Mouse (Mus musculus): ENCODE data around the gene BC034090. TPM values are rescaled to one million over a fixed set of nuclear protein-coding genes. Genes with fewer than 3 reads are reported as not detected.

The BC034090 gene
- polyA plus RNA-seq, 2 experiments: 5.6 to 28.0 TPM

- TF ChIP-seq POLR2A (IDR thresholded peaks at IDR 0.05; ENCODE audit: borderline replicate concordance, extremely low read depth, insufficient read depth, insufficient read length): no peak
- 80% methylated on average over 16 of the region's 17 CpGs for WGBS
- ATAC-seq (ENCODE audit: low FRiP score, low read depth) (no peak), DNase-seq (ENCODE audit: low spot score) (no peak)
- Histone ChIP-seq H3K4me2 (replicated peaks; ENCODE audit: low read depth, low read length, severe bottlenecking) (no peak overlapping the region), H3K4me3 (replicated peaks; ENCODE audit: low read length) (no peak overlapping the region), H3K9ac (ENCODE audit: low read depth, low read length, severe bottlenecking) (no peak overlapping the region), H3K9me3 (ENCODE audit: control insufficient read depth, low read length) (no peaks in the 10 kb centered on the region), H3K4me1 (ENCODE audit: control insufficient read depth, insufficient read depth, low read length) (peaks cover 24% of the 10 kb centered on the region), H3K27me3 (ENCODE audit: control insufficient read depth, insufficient read depth, low read length) (no peaks in the 10 kb centered on the region), H3K27ac (replicated peaks; ENCODE audit: low read depth, low read length) (no peak overlapping the region), H3K36me3 (ENCODE audit: control insufficient read depth, insufficient read depth, low read length) (peaks cover 66% of the 10 kb centered on the region)
Observed at GRCm38 (mm10) chr1:155201914-155202313, 42.3 kb downstream of the BC034090 start.

GRCm38 (mm10) chr1:155201373-155201879 is 42.8 kb downstream of the BC034090 start:
- H3K9me3 ChIP-seq (ENCODE audit: control insufficient read depth, low read length): no peaks in the 10 kb centered on the region
- no peak for DNase-seq (ENCODE audit: low spot score)
- 73% methylated on average over 4 of the region's 4 CpGs for WGBS
- no peak overlapping the region for H3K4me2 ChIP-seq (replicated peaks; ENCODE audit: low read depth, low read length, severe bottlenecking)
- ATAC-seq (ENCODE audit: low FRiP score, low read depth): no peak
- no peak for TF ChIP-seq POLR2A (IDR thresholded peaks at IDR 0.05; ENCODE audit: borderline replicate concordance, extremely low read depth, insufficient read depth, insufficient read length)
- H3K4me1 ChIP-seq (ENCODE audit: control insufficient read depth, insufficient read depth, low read length): peaks cover 21% of the 10 kb centered on the region
- no peak overlapping the region for H3K27ac ChIP-seq (replicated peaks; ENCODE audit: low read depth, low read length)
- peaks cover 61% of the 10 kb centered on the region for H3K36me3 ChIP-seq (ENCODE audit: control insufficient read depth, insufficient read depth, low read length)
- no peaks in the 10 kb centered on the region for H3K27me3 ChIP-seq (ENCODE audit: control insufficient read depth, insufficient read depth, low read length)
- H3K9ac ChIP-seq (ENCODE audit: low read depth, low read length, severe bottlenecking): no peak overlapping the region
- no peak overlapping the region for H3K4me3 ChIP-seq (replicated peaks; ENCODE audit: low read length)

- H3K4me1 ChIP-seq (ENCODE audit: control insufficient read depth, insufficient read depth, low read length): peaks cover 16% of the 10 kb centered on the region
- DNase-seq (ENCODE audit: low spot score) (no peak), ATAC-seq (ENCODE audit: low FRiP score, low read depth) (no peak)
- H3K4me3 ChIP-seq (replicated peaks; ENCODE audit: low read length): no peak overlapping the region
- H3K36me3 ChIP-seq (ENCODE audit: control insufficient read depth, insufficient read depth, low read length): peaks cover 57% of the 10 kb centered on the region
- no peaks in the 10 kb centered on the region for H3K9me3 ChIP-seq (ENCODE audit: control insufficient read depth, low read length)
- H3K27me3 ChIP-seq (ENCODE audit: control insufficient read depth, insufficient read depth, low read length): no peaks in the 10 kb centered on the region
- H3K4me2 ChIP-seq (replicated peaks; ENCODE audit: low read depth, low read length, severe bottlenecking): no peak overlapping the region
- 47% methylated on average over 2 of the region's 2 CpGs for WGBS
- no peak for TF ChIP-seq POLR2A (IDR thresholded peaks at IDR 0.05; ENCODE audit: borderline replicate concordance, extremely low read depth, insufficient read depth, insufficient read length)
- H3K9ac ChIP-seq (ENCODE audit: low read depth, low read length, severe bottlenecking): no peak overlapping the region
- no peak overlapping the region for H3K27ac ChIP-seq (replicated peaks; ENCODE audit: low read depth, low read length)
Observed at GRCm38 (mm10) chr1:155200967-155201366, 43.3 kb downstream of the BC034090 start.

- no peak for DNase-seq (ENCODE audit: low spot score)
- Histone ChIP-seq H3K27me3 (ENCODE audit: control insufficient read depth, insufficient read depth, low read length) (no peaks in the 10 kb centered on the region), H3K4me3 (replicated peaks; ENCODE audit: low read length) (no peak overlapping the region), H3K9me3 (ENCODE audit: control insufficient read depth, low read length) (no peaks in the 10 kb centered on the region), H3K36me3 (ENCODE audit: control insufficient read depth, insufficient read depth, low read length) (peaks cover 63% of the 10 kb centered on the region), H3K4me1 (ENCODE audit: control insufficient read depth, insufficient read depth, low read length) (peaks cover 2% of the 10 kb centered on the region; the same call in 1 of the 2 replicates), H3K27ac (replicated peaks; ENCODE audit: low read depth, low read length) (no peak overlapping the region), H3K9ac (ENCODE audit: low read depth, low read length, severe bottlenecking) (no peak overlapping the region), H3K4me2 (replicated peaks; ENCODE audit: low read depth, low read length, severe bottlenecking) (no peak overlapping the region)
- no peak for TF ChIP-seq POLR2A (IDR thresholded peaks at IDR 0.05; ENCODE audit: borderline replicate concordance, extremely low read depth, insufficient read depth, insufficient read length)
- ATAC-seq (ENCODE audit: low FRiP score, low read depth): no peak
- 86% methylated on average over 6 of the region's 6 CpGs for WGBS
Observed at GRCm38 (mm10) chr1:155199522-155199921, 44.7 kb downstream of the BC034090 start.

- 69% methylated on average over 4 of the region's 4 CpGs for WGBS
- H3K4me2 ChIP-seq (replicated peaks; ENCODE audit: low read depth, low read length, severe bottlenecking): no peak overlapping the region
- H3K4me1 ChIP-seq (ENCODE audit: control insufficient read depth, insufficient read depth, low read length): 0 out of 2 replicates have a peak, but pooled peaks cover 3% of the 10 kb centered on the region
- no peak overlapping the region for H3K4me3 ChIP-seq (replicated peaks; ENCODE audit: low read length)
- no peaks in the 10 kb centered on the region for H3K9me3 ChIP-seq (ENCODE audit: control insufficient read depth, low read length)
- no peaks in the 10 kb centered on the region for H3K27me3 ChIP-seq (ENCODE audit: control insufficient read depth, insufficient read depth, low read length)
- no peak for DNase-seq (ENCODE audit: low spot score)
- peaks cover 67% of the 10 kb centered on the region for H3K36me3 ChIP-seq (ENCODE audit: control insufficient read depth, insufficient read depth, low read length)
- no peak overlapping the region for H3K27ac ChIP-seq (replicated peaks; ENCODE audit: low read depth, low read length)
- ATAC-seq (ENCODE audit: low FRiP score, low read depth): no peak
- no peak overlapping the region for H3K9ac ChIP-seq (ENCODE audit: low read depth, low read length, severe bottlenecking)
- no peak for TF ChIP-seq POLR2A (IDR thresholded peaks at IDR 0.05; ENCODE audit: borderline replicate concordance, extremely low read depth, insufficient read depth, insufficient read length)
Observed at GRCm38 (mm10) chr1:155196691-155197090, 47.6 kb downstream of the BC034090 start.

Data from limb, embryonic 14.5 days (tissue).